Mouse (Mus musculus): ENCODE measurements around the gene Ralgps2. TPM values are rescaled to one million over a fixed set of nuclear protein-coding genes. Genes with fewer than 3 reads are reported as not detected.

Gene Ralgps2
- polyA plus RNA-seq, 1 experiment from 2014 or later: 41.3 TPM

DNA sequence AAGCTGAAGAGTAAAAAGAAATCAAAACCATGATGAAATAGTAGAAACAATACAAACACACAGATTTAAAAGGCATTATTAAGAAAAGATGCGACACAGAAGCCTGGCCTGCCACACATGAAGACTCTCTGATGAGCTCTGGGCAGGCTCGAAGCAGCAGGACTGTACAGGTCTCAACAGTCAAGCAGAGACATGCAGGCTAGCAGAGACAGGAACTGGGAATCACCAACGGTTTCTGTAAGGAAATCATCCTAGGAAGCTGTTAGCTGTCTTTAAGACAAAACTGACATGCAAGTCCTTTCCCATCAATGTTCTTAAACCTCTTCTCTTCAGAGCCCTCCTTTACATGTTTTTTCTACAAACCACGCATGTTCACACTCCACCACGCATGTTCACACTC is 24.5 kb downstream of the Ralgps2 start:
- Histone ChIP-seq H3K27ac (no peak overlapping the region), H3K4me2 (replicated peaks) (no peak overlapping the region), H3K4me3 (replicated peaks) (no peak overlapping the region), H3K36me3 (no peaks in the 10 kb centered on the region), H3K9ac (no peak overlapping the region), H3K27me3 (replicated peaks) (no peaks in the 10 kb centered on the region), H3K9me3 (no peaks in the 10 kb centered on the region), H3K4me1 (replicated peaks) (no peaks in the 10 kb centered on the region)
- no peak for ATAC-seq
- WGBS: 64% methylated on average over 5 of the region's 5 CpGs

DNA sequence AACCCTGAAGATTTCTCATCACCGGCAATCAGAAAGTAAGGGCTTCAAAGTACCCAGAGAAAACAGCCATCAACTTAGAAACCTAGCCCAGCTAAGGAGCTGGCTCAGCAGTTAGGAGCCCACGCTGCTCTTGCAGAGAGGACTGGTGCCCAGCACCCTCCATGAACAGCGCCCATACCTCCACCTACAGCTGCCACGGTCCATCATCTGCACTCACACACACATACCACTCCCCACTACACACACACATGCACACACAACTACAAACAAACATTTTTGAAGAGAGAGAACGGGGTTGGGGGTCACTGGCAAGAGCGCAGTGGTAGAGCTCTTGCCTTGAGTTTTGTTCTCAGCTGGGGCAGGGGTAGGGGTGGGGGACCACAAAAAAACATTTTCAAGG is 26.2 kb downstream of the Ralgps2 start:
- Histone ChIP-seq H3K27me3 (replicated peaks) (no peaks in the 10 kb centered on the region), H3K4me3 (replicated peaks) (no peak overlapping the region), H3K9ac (no peak overlapping the region), H3K4me1 (replicated peaks) (no peaks in the 10 kb centered on the region), H3K4me2 (replicated peaks) (no peak overlapping the region), H3K9me3 (no peaks in the 10 kb centered on the region), H3K27ac (no peak overlapping the region), H3K36me3 (no peaks in the 10 kb centered on the region)
- no peak for ATAC-seq
- 83% methylated on average over 6 of the region's 6 CpGs for WGBS

DNA sequence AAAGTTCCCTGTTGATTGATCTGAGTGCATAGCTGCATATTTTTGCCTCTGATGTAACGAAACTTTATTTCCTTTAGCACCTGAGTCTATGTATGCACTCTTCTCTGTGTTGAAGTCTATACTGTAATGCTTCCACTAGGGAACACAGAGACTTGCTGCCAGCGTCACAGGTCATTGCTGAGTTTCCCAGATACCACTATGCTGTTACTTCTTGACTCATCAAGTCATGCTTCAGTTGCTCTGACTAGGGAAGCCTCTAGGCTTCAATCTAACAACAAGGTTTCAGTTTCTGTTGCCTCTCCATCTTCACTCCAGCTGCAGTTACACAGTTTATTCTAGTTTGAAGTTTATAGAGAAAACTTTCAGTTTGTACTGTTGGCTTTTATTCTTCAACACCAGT is 28.5 kb downstream of the Ralgps2 start:
- H3K9me3 ChIP-seq: no peaks in the 10 kb centered on the region
- H3K4me2 ChIP-seq (replicated peaks): no peak overlapping the region
- no peak overlapping the region for H3K9ac ChIP-seq
- no peaks in the 10 kb centered on the region for H3K27me3 ChIP-seq (replicated peaks)
- no peaks in the 10 kb centered on the region for H3K36me3 ChIP-seq
- H3K4me1 ChIP-seq (replicated peaks): no peaks in the 10 kb centered on the region
- WGBS: 75% methylated on average over 2 of the region's 2 CpGs
- H3K4me3 ChIP-seq (replicated peaks): no peak overlapping the region
- no peak for ATAC-seq
- no peak overlapping the region for H3K27ac ChIP-seq

GRCm38 (mm10) chr1:156909866-156910265 is 29.6 kb downstream of the Ralgps2 start:
- Histone ChIP-seq H3K9ac (no peak overlapping the region), H3K27me3 (replicated peaks) (no peaks in the 10 kb centered on the region), H3K4me2 (replicated peaks) (no peak overlapping the region), H3K36me3 (no peaks in the 10 kb centered on the region), H3K4me3 (replicated peaks) (no peak overlapping the region), H3K4me1 (replicated peaks) (no peaks in the 10 kb centered on the region), H3K27ac (no peak overlapping the region), H3K9me3 (no peaks in the 10 kb centered on the region)
- ATAC-seq: no peak

GRCm38 (mm10) chr1:156909265-156909664 is 30.2 kb downstream of the Ralgps2 start:
- ATAC-seq: 0 out of 2 replicates have a peak, but pooled peaks have one; percentile 45
- Histone ChIP-seq H3K27ac (no peak overlapping the region), H3K27me3 (replicated peaks) (no peaks in the 10 kb centered on the region), H3K9me3 (no peaks in the 10 kb centered on the region), H3K36me3 (no peaks in the 10 kb centered on the region), H3K4me2 (replicated peaks) (no peak overlapping the region), H3K4me3 (replicated peaks) (no peak overlapping the region), H3K9ac (no peak overlapping the region), H3K4me1 (replicated peaks) (no peaks in the 10 kb centered on the region)
- WGBS: 78% methylated on average over 4 of the region's 4 CpGs

GRCm38 (mm10) chr1:156905660-156906059 is 33.8 kb downstream of the Ralgps2 start:
- Histone ChIP-seq H3K27ac (no peak overlapping the region), H3K4me2 (replicated peaks) (no peak overlapping the region), H3K4me3 (replicated peaks) (no peak overlapping the region), H3K27me3 (replicated peaks) (no peaks in the 10 kb centered on the region), H3K9me3 (no peaks in the 10 kb centered on the region), H3K4me1 (replicated peaks) (no peaks in the 10 kb centered on the region), H3K36me3 (no peaks in the 10 kb centered on the region), H3K9ac (no peak overlapping the region)
- WGBS: 70% methylated on average over 2 of the region's 2 CpGs
- ATAC-seq: no peak

GRCm38 (mm10) chr1:156903899-156904298 is 35.5 kb downstream of the Ralgps2 start:
- peak; percentile 39; the same call in 1 of the 2 replicates for ATAC-seq

DNA sequence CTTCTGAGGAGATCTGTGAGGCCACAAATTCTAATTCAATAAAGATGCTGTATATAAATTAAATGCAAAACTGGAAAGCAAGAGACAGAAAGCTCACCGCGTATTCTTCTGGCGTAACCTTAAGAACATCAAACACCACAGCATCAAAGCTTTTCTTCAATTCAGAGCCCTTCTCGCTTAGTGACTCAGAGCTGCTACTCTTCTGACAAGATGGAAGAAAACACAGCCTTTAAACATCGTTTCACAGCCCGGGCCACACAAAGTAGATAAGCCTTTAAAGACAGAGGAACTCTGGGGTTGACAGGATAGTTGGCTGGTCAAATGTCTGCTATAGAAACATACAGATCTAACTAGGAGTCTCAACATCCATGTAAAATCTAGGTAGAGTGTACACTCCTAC is 37.7 kb downstream of the Ralgps2 start:
- no peaks in the 10 kb centered on the region for H3K9me3 ChIP-seq
- H3K9ac ChIP-seq: no peak overlapping the region
- no peak overlapping the region for H3K4me3 ChIP-seq (replicated peaks)
- H3K27me3 ChIP-seq (replicated peaks): no peaks in the 10 kb centered on the region
- no peak overlapping the region for H3K27ac ChIP-seq
- H3K36me3 ChIP-seq: no peaks in the 10 kb centered on the region
- no peak overlapping the region for H3K4me2 ChIP-seq (replicated peaks)
- H3K4me1 ChIP-seq (replicated peaks): no peaks in the 10 kb centered on the region
- ATAC-seq: no peak
- 88% methylated on average over 6 of the region's 6 CpGs for WGBS

More at GRCm38 (mm10) chr1:156903899-156904298, 35.5 kb downstream of the Ralgps2 start:
- Histone ChIP-seq H3K36me3 (no peaks in the 10 kb centered on the region), H3K27ac (no peak overlapping the region), H3K9me3 (no peaks in the 10 kb centered on the region), H3K4me2 (replicated peaks) (no peak overlapping the region), H3K4me1 (replicated peaks) (no peaks in the 10 kb centered on the region), H3K27me3 (replicated peaks) (no peaks in the 10 kb centered on the region), H3K4me3 (replicated peaks) (no peak overlapping the region), H3K9ac (no peak overlapping the region)
- WGBS: 92% methylated on average over 3 of the region's 3 CpGs

DNA sequence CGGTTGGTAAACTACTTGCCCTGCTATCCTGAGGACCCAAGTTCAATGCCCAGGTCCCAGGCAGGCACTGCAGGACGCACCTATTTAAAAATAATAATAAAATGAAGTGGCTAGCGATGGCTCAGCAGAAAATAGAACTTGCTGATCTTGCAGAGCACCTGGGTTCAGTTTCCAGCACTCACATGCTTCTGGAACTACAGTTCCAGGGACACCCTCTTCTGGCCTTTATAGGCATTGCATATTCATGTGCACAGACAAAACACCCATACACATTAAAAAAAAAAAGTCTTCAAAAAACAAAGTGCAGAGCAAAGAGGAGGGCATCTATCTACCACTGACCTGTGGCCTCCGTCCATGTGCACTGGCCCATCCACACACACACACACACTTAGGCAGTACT is 47.9 kb downstream of the Ralgps2 start:
- WGBS: 95% methylated on average over 4 of the region's 4 CpGs
- Histone ChIP-seq H3K9me3 (no peaks in the 10 kb centered on the region), H3K27me3 (replicated peaks) (no peaks in the 10 kb centered on the region), H3K4me2 (replicated peaks) (no peak overlapping the region), H3K27ac (no peak overlapping the region), H3K4me3 (replicated peaks) (no peak overlapping the region), H3K4me1 (replicated peaks) (no peaks in the 10 kb centered on the region), H3K9ac (no peak overlapping the region), H3K36me3 (no peaks in the 10 kb centered on the region)
- ATAC-seq: no peak

DNA sequence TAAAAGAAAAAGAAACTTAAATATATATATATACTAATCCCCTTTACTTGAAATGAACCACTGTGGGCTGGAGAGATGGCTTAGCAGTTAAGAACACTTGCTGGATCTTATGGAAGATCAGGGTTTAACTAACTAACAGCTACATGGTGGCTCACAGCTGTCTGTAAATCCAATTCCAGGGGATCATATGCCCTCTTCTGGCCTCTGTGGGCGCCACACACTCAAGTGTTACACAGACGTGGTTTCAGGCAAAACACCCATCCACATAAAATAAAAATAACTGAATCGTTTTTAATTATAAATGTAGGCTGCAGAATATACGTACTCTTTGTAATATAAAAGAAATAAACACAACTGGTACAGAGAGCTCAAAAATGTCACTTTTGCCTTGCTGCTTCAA is 50.6 kb downstream of the Ralgps2 start:
- WGBS: 88% methylated on average over 4 of the region's 4 CpGs

DNA sequence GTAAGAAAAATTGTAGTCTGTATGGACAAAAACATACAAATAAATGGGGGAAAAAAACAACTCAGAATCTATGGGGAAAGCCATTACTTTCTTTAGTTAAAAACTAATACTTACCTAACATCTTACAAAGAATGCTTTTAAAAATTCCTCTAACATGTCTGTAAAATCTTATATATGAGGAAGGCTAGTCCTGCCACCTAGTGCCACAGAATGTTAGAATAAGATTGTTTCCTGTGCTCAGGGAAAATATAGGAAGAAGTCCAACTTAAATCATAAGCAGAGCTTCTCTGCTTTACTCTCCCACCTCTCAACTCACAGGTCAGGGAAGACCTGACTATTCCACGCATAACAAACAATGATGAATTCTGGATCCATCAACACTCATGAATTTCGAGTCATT is 53.5 kb downstream of the Ralgps2 start:
- Histone ChIP-seq H3K9me3 (no peaks in the 10 kb centered on the region), H3K4me2 (replicated peaks) (no peak overlapping the region), H3K9ac (no peak overlapping the region), H3K27me3 (replicated peaks) (no peaks in the 10 kb centered on the region), H3K36me3 (peaks cover 7% of the 10 kb centered on the region; the same call in 1 of the 2 replicates), H3K27ac (no peak overlapping the region), H3K4me1 (replicated peaks) (no peaks in the 10 kb centered on the region), H3K4me3 (replicated peaks) (no peak overlapping the region)
- no peak for ATAC-seq
- 85% methylated on average over 2 of the region's 2 CpGs for WGBS

More for the DNA sequence above, 50.6 kb downstream of the Ralgps2 start:
- H3K9ac ChIP-seq: no peak overlapping the region
- H3K9me3 ChIP-seq: no peaks in the 10 kb centered on the region
- H3K36me3 ChIP-seq: no peaks in the 10 kb centered on the region
- no peak overlapping the region for H3K27ac ChIP-seq
- ATAC-seq: no peak
- H3K4me1 ChIP-seq (replicated peaks): no peaks in the 10 kb centered on the region
- H3K4me3 ChIP-seq (replicated peaks): no peak overlapping the region
- H3K4me2 ChIP-seq (replicated peaks): no peak overlapping the region
- H3K27me3 ChIP-seq (replicated peaks): no peaks in the 10 kb centered on the region

DNA sequence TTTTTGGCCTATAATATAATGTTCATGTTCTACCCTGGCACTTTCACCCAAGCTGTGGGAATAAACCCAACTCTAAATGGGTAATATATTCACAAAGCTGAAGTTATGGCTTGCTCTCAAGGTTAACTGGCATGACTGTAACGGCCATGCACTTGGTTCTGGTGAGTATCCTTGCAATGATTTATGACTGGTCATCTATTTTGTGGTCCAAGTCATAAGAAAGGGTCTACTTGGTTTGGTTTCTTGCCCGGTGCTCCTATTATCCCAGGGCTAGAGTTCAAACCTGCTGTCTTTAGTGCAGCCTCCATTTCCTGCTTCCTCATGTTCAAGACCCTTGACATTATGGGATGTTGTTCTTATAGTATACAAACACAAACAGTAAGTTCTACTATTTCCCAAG is 54.6 kb downstream of the Ralgps2 start:
- no peaks in the 10 kb centered on the region for H3K9me3 ChIP-seq
- peaks cover 7% of the 10 kb centered on the region; the same call in 1 of the 2 replicates for H3K36me3 ChIP-seq
- no peak overlapping the region for H3K4me3 ChIP-seq (replicated peaks)
- no peak for ATAC-seq
- H3K9ac ChIP-seq: no peak overlapping the region
- H3K4me2 ChIP-seq (replicated peaks): no peak overlapping the region
- H3K27me3 ChIP-seq (replicated peaks): no peaks in the 10 kb centered on the region
- 76% methylated on average over 2 of the region's 2 CpGs for WGBS
- no peak overlapping the region for H3K27ac ChIP-seq
- no peaks in the 10 kb centered on the region for H3K4me1 ChIP-seq (replicated peaks)

- Histone ChIP-seq H3K4me1 (replicated peaks) (0 out of 2 replicates have a peak, but pooled peaks cover 4% of the 10 kb centered on the region), H3K9me3 (no peaks in the 10 kb centered on the region), H3K4me3 (replicated peaks) (no peak overlapping the region), H3K27me3 (replicated peaks) (no peaks in the 10 kb centered on the region), H3K27ac (no peak overlapping the region), H3K36me3 (no peaks in the 10 kb centered on the region), H3K9ac (no peak overlapping the region), H3K4me2 (replicated peaks) (no peak overlapping the region)
- ATAC-seq: no peak
- WGBS: 86% methylated on average over 4 of the region's 4 CpGs
Measured at GRCm38 (mm10) chr1:156870616-156871015, 68.8 kb downstream of the Ralgps2 start.

Data from intestine, embryonic 15.5 days (tissue).